Mouse (Mus musculus) lung, adult 2 months (tissue): ENCODE results near the gene Brd4.

Source experiments
- CTCF ChIP-seq: fragments of 200-500 bp; IDR thresholded peaks from 2 replicates; pipeline ENCODE4 v1.5.1; 2011; ENCODE audit warnings: mild to moderate bottlenecking, low read length, control low read depth; ENCODE audit not compliant: insufficient read depth
- POLR2A ChIP-seq: fragments of 200-500 bp; IDR thresholded peaks from 2 replicates; pipeline ENCODE4 v1.6.1; 2011; ENCODE audit warnings: low read depth, mild to moderate bottlenecking, control low read depth, low read length, borderline replicate concordance; ENCODE audit errors: extremely low read depth

GRCm38 (mm10) chr17:32207586-32208245, 76.8 kb downstream of the Brd4 start:
- TF ChIP-seq CTCF, result no peak
- TF ChIP-seq POLR2A, result no peak
